Mouse (Mus musculus) small intestine, adult 2 months (tissue): ENCODE data around the gene Tsc1.

Experiments used
- CTCF ChIP-seq: fragments of 200-500 bp; IDR thresholded peaks from 2 replicates; pipeline ENCODE4 v1.5.1; 2012; ENCODE audit warnings: low read depth, mild to moderate bottlenecking, control low read depth, inconsistent platforms, low read length, moderate library complexity, mixed read lengths; ENCODE audit not compliant: insufficient replicate concordance, insufficient read length; ENCODE audit errors: extremely low read depth
- POLR2A ChIP-seq: fragments of 200-500 bp; IDR thresholded peaks from 2 replicates; pipeline ENCODE4 v1.6.1; 2012; ENCODE audit warnings: low read depth, mild to moderate bottlenecking, control low read depth, inconsistent platforms, low read length, moderate library complexity

GRCm38 (mm10) chr2:28618777-28619336 lies 22.2 kb upstream of the Tsc1 start:
- no peak for TF ChIP-seq POLR2A
- TF ChIP-seq CTCF = no peak
